Mouse (Mus musculus) embryonic facial prominence, embryonic 10.5 days (tissue): ENCODE data around the gene Sprr2b. TPM values are rescaled to one million over a fixed set of nuclear protein-coding genes. Genes with fewer than 3 reads are reported as not detected.

Experiments used
- DNase-seq: peaks from one replicate; pipeline ENCODE4 v3.0.0-alpha.2; 2017; ENCODE audit warnings: low spot score
- H3K27ac ChIP-seq: fragments of 300-500 bp; sonication (generic); replicated peaks from 2 replicates; pipeline ENCODE4 v1.5.1; 2016; ENCODE audit warnings: mild to moderate bottlenecking
- H3K27me3 ChIP-seq: fragments of 300-500 bp; sonication (generic); replicated peaks from 2 replicates; pipeline ENCODE4 v1.6.1; 2016; ENCODE audit warnings: low read depth, mild to moderate bottlenecking; ENCODE audit not compliant: poor library complexity, severe bottlenecking
- H3K36me3 ChIP-seq: fragments of 300-500 bp; sonication (generic); replicated peaks from 2 replicates; pipeline ENCODE4 v1.6.1; 2016; ENCODE audit warnings: mild to moderate bottlenecking, moderate library complexity
- H3K4me1 ChIP-seq: fragments of 300-500 bp; sonication (generic); 2 replicates; pipeline ENCODE4 v1.6.1; 2016
- H3K4me3 ChIP-seq: fragments of 300-500 bp; sonication (generic); 2 replicates; pipeline ENCODE4 v1.5.1; 2016; ENCODE audit warnings: mild to moderate bottlenecking, moderate library complexity
- H3K9me3 ChIP-seq: fragments of 300-500 bp; sonication (generic); 2 replicates; pipeline ENCODE4 v1.6.1; 2016; ENCODE audit warnings: mild to moderate bottlenecking
- WGBS: fragments of 180-500 bp; shearing (Covaris S2); methylation state at CpG from one replicate; pipeline ENCODE4 v1.1.7; 2016; 5-methylcytosine and 5-hydroxymethylcytosine counted together
- polyA plus RNA-seq: library from polyadenylated mRNA; unstranded; fragments of >200 nt; fragmentation: Nextera tagmentation; extraction: Ambion mirVana; gene quantifications from 2 replicates; pipeline ENCODE4 v1.2.1, GENCODE M21; 2016

Gene Sprr2b
- polyA plus RNA-seq, 1 experiment from 2014 or later = not detected

GRCm38 (mm10) chr3:92361619-92362018 lies 45.2 kb downstream of the Sprr2b start:
- Histone ChIP-seq H3K4me3 (no peak overlapping the region), H3K27ac (no peak overlapping the region), H3K4me1 (no peaks in the 10 kb centered on the region), H3K27me3 (no peaks in the 10 kb centered on the region), H3K9me3 (no peaks in the 10 kb centered on the region; the same call in 1 of the 2 replicates), H3K36me3 (no peaks in the 10 kb centered on the region)
- no peak for DNase-seq

GRCm38 (mm10) chr3:92364887-92365286 lies 48.5 kb downstream of the Sprr2b start, which contains the start of gene Sprr2f:
Sprr2f (plus strand) TSS chr3:92365187.
- Histone ChIP-seq H3K27me3 (no peaks in the 10 kb centered on the region), H3K27ac (no peak within 1 kb of the TSS), H3K9me3 (no peaks in the 10 kb centered on the region), H3K4me3 (no peak within 1 kb of the TSS), H3K36me3 (no peaks in the 10 kb centered on the region), H3K4me1 (no peaks in the 10 kb centered on the region)
- DNase-seq = no peak
- 72% methylated on average over 3 of the region's 3 CpGs for WGBS

Other genes starting within 250 kb of the Sprr2b start
- gene Lor, start 233.5 kb upstream of the Sprr2b start, polyA plus RNA-seq = 0.19 and 0.26 TPM in 2 replicates
- not detected in 2 replicates for gene Prr9, start 192.7 kb upstream of the Sprr2b start, polyA plus RNA-seq
- gene Lelp1, start 173.9 kb upstream of the Sprr2b start, polyA plus RNA-seq = not detected in 2 replicates
- not detected in 2 replicates for gene Sprr2a1, start 100.8 kb upstream of the Sprr2b start, polyA plus RNA-seq
- gene Sprr2a2, start 100.7 kb upstream of the Sprr2b start, polyA plus RNA-seq = not detected in 2 replicates
- not detected in 2 replicates for gene Sprr2a3, start 31.2 kb upstream of the Sprr2b start, polyA plus RNA-seq
- gene Sprr2d, start 22.5 kb downstream of the Sprr2b start, polyA plus RNA-seq = not detected in 2 replicates
- gene Sprr2e, start 35.5 kb downstream of the Sprr2b start, polyA plus RNA-seq = not detected in 2 replicates
- gene Sprr2f, start 48.6 kb downstream of the Sprr2b start, polyA plus RNA-seq = not detected in 2 replicates
- gene Sprr2h, start 69.1 kb downstream of the Sprr2b start, polyA plus RNA-seq = not detected in 2 replicates
- gene Sprr2i, start 91.4 kb downstream of the Sprr2b start, polyA plus RNA-seq = not detected in 2 replicates
- gene Sprr2j-ps, start 101.5 kb downstream of the Sprr2b start, polyA plus RNA-seq = not detected in 2 replicates
- 10.3 and 10.6 TPM in 2 replicates for gene Gm9774, start 112.8 kb downstream of the Sprr2b start, polyA plus RNA-seq
- not detected in 2 replicates for gene Sprr2k, start 116.0 kb downstream of the Sprr2b start, polyA plus RNA-seq
- not detected in 2 replicates for gene Sprr1b, start 122.2 kb downstream of the Sprr2b start, polyA plus RNA-seq
- not detected in 2 replicates for gene Sprr3, start 142.1 kb downstream of the Sprr2b start, polyA plus RNA-seq
- not detected in 2 replicates for gene Sprr1a, start 169.3 kb downstream of the Sprr2b start, polyA plus RNA-seq
- not detected in 2 replicates for gene Sprr4, start 183.9 kb downstream of the Sprr2b start, polyA plus RNA-seq
- gene 2310046K23Rik, start 217.9 kb downstream of the Sprr2b start, polyA plus RNA-seq = not detected in 2 replicates